Mouse (Mus musculus) heart, adult 2 months (tissue): Measurements from ENCODE around the gene Acp2. TPM values are rescaled to one million over a fixed set of nuclear protein-coding genes. Genes with fewer than 3 reads are reported as not detected.

ENCODE experiments used
- DNase-seq, 2 experiments: peaks; one replicate each; pipeline ENCODE4 v3.0.0; 2021
- H3K27ac ChIP-seq: fragments of 200-600 bp; 2 replicates; pipeline ENCODE4 v1.8.1; 2022
- H3K27me3 ChIP-seq: fragments of 200-500 bp; 2 replicates; pipeline ENCODE4 v1.6.1; 2012; ENCODE audit warnings: mild to moderate bottlenecking, low read length, inconsistent platforms, mixed read lengths; ENCODE audit not compliant: control insufficient read depth, insufficient read depth
- H3K36me3 ChIP-seq: fragments of 200-500 bp; 2 replicates; pipeline ENCODE4 v1.6.1; 2012; ENCODE audit warnings: low read length, inconsistent platforms; ENCODE audit not compliant: control insufficient read depth, insufficient read depth
- H3K4me1 ChIP-seq: fragments of 200-500 bp; 2 replicates; pipeline ENCODE4 v1.6.1; 2011; ENCODE audit warnings: low read length; ENCODE audit not compliant: control insufficient read depth, insufficient read depth
- H3K4me3 ChIP-seq: fragments of 200-600 bp; 2 replicates; pipeline ENCODE4 v1.8.1; 2022
- H3K79me2 ChIP-seq: fragments of 200-500 bp; replicated peaks from 2 replicates; pipeline ENCODE4 v1.6.1; 2012; ENCODE audit warnings: mild to moderate bottlenecking, inconsistent platforms, low read length, moderate library complexity, mixed read lengths; ENCODE audit not compliant: control insufficient read depth, insufficient read depth
- H3K9ac ChIP-seq: fragments of 200-500 bp; 2 replicates; pipeline ENCODE4 v1.6.1; 2012; ENCODE audit warnings: low read depth, mild to moderate bottlenecking, control low read depth, inconsistent platforms, low read length, mixed read lengths
- CTCF ChIP-seq: fragments of 200-600 bp; IDR thresholded peaks from 2 replicates; pipeline ENCODE4 v1.8.1; 2022; ENCODE audit warnings: antibody characterized with exemption, mild to moderate bottlenecking, moderate library complexity
- EP300 ChIP-seq: fragments of 200-500 bp; IDR thresholded peaks from 2 replicates; pipeline ENCODE4 v1.6.1; 2011; ENCODE audit warnings: low read depth, low read length, control low read depth; ENCODE audit not compliant: insufficient read depth
- POLR2A ChIP-seq: fragments of 200-500 bp; IDR thresholded peaks from 2 replicates; pipeline ENCODE4 v1.6.1; 2011; ENCODE audit warnings: mild to moderate bottlenecking, low read depth, low read length, control low read depth; ENCODE audit not compliant: insufficient read depth
- WGBS: fragments of 180-500 bp; shearing (Covaris S2); methylation state at CpG from one replicate; pipeline ENCODE4 v1.1.7; 2018; 5-methylcytosine and 5-hydroxymethylcytosine counted together
- intact Hi-C: fragments of 180-260 bp; cut with DNase I; formaldehyde crosslinking; loops from one replicate; pipeline ENCODE4 v1.15.1; 2025
- polyA plus RNA-seq: library from polyadenylated mRNA; depleted of rRNA; stranded (reverse); fragments of >200 nt; gene quantifications from 2 replicates; pipeline ENCODE4 v1.2.3, GENCODE M21; 2012
- total RNA-seq, 2 experiments: library from RNA; stranded (reverse); gene quantifications; 2 replicates each; pipeline ENCODE4 v1.2.3; 2021

Gene Acp2
- total and polyA plus RNA-seq, 3 experiments, result 15.0 to 19.9 (median 17.3) TPM

- H3K36me3 ChIP-seq, result no peaks in the 10 kb centered on the region
- peak within 1 kb of the TSS; percentile 78 for H3K4me3 ChIP-seq
- TF ChIP-seq CTCF, result no peak
- TF ChIP-seq EP300, result no peak
- no peak for TF ChIP-seq POLR2A
- no peaks in the 10 kb centered on the region for H3K79me2 ChIP-seq
- WGBS, result 53% methylated on average over 15 of the region's 15 CpGs
- peak; percentile 55 to 75 for DNase-seq
- no peaks in the 10 kb centered on the region for H3K27me3 ChIP-seq
- peak within 1 kb of the TSS; percentile 82 for H3K9ac ChIP-seq
- H3K27ac ChIP-seq, result peak within 1 kb of the TSS; percentile 75
- H3K4me1 ChIP-seq, result peaks cover 10% of the 10 kb centered on the region
- intact Hi-C loops, result no loop called here
Measured at GRCm38 (mm10) chr2:91183711-91184405, 18.8 kb upstream of the Acp2 start, which contains the start of gene Madd. TSS of gene Madd (minus strand) at chr2:91183837.

- peaks cover 10% of the 10 kb centered on the region for H3K4me1 ChIP-seq
- no peak overlapping the region for H3K4me3 ChIP-seq
- no peak for DNase-seq
- intact Hi-C loops, result no loop called here
- 56% methylated on average over 1 of the region's 1 CpGs for WGBS
- no peaks in the 10 kb centered on the region for H3K79me2 ChIP-seq
- H3K27me3 ChIP-seq, result no peaks in the 10 kb centered on the region
- no peak overlapping the region for H3K27ac ChIP-seq
- no peaks in the 10 kb centered on the region for H3K36me3 ChIP-seq
- no peak overlapping the region for H3K9ac ChIP-seq
- TF ChIP-seq EP300 (no peak), CTCF (no peak), POLR2A (no peak)
Measured at GRCm38 (mm10) chr2:91186208-91186607, 16.5 kb upstream of the Acp2 start.

- H3K79me2 ChIP-seq, result no peaks in the 10 kb centered on the region
- peaks cover 7% of the 10 kb centered on the region for H3K4me1 ChIP-seq
- intact Hi-C loops, result no loop called here
- TF ChIP-seq CTCF, result no peak
- no peak for TF ChIP-seq POLR2A
- TF ChIP-seq EP300, result no peak
- H3K4me3 ChIP-seq, result no peak overlapping the region
- H3K27me3 ChIP-seq, result no peaks in the 10 kb centered on the region
- no peak overlapping the region for H3K9ac ChIP-seq
- no peaks in the 10 kb centered on the region for H3K36me3 ChIP-seq
- DNase-seq, result no peak
- no peak overlapping the region for H3K27ac ChIP-seq
- 42% methylated on average over 4 of the region's 4 CpGs for WGBS
Measured at GRCm38 (mm10) chr2:91187431-91187830, 15.3 kb upstream of the Acp2 start.

- no peak overlapping the region for H3K9ac ChIP-seq
- 91% methylated on average over 16 of the region's 16 CpGs for WGBS
- H3K4me3 ChIP-seq, result no peak overlapping the region
- intact Hi-C loops, result no loop called here
- no peaks in the 10 kb centered on the region for H3K27me3 ChIP-seq
- H3K79me2 ChIP-seq, result no peaks in the 10 kb centered on the region
- no peak overlapping the region for H3K27ac ChIP-seq
- no peak for TF ChIP-seq CTCF
- no peak for TF ChIP-seq EP300
- no peak for TF ChIP-seq POLR2A
- no peaks in the 10 kb centered on the region for H3K36me3 ChIP-seq
- DNase-seq, result no peak
- H3K4me1 ChIP-seq, result peaks cover 4% of the 10 kb centered on the region
Measured at GRCm38 (mm10) chr2:91190501-91190900, 12.2 kb upstream of the Acp2 start.

GRCm38 (mm10) chr2:91194624-91195332, 7.9 kb upstream of the Acp2 start:
- peak overlapping the region; percentile 58 for H3K4me3 ChIP-seq
- no peaks in the 10 kb centered on the region for H3K36me3 ChIP-seq
- no peaks in the 10 kb centered on the region for H3K79me2 ChIP-seq
- H3K9ac ChIP-seq, result peak overlapping the region; percentile 71
- no peaks in the 10 kb centered on the region for H3K27me3 ChIP-seq
- peak overlapping the region; percentile 96 for H3K27ac ChIP-seq
- intact Hi-C loops, result loop anchor here (1.0 kb wide), 1 partner anchor 79 kb away; no protein-coding TSS in a partner anchor
- peak; percentile 44; the same call in 1 of the 2 replicates for TF ChIP-seq EP300
- TF ChIP-seq POLR2A, result peak; percentile 79
- TF ChIP-seq CTCF, result peak; percentile 95
- H3K4me1 ChIP-seq, result peaks cover 9% of the 10 kb centered on the region
- WGBS, result 2% methylated on average over 27 of the region's 27 CpGs
- peak; percentile 89 to 92 for DNase-seq

- Histone ChIP-seq H3K4me1 (peaks cover 9% of the 10 kb centered on the region), H3K27ac (peak overlapping the region; percentile 96), H3K4me3 (no peak overlapping the region), H3K79me2 (no peaks in the 10 kb centered on the region), H3K36me3 (no peaks in the 10 kb centered on the region), H3K27me3 (no peaks in the 10 kb centered on the region), H3K9ac (no peak overlapping the region)
- peak; percentile 57 to 71 for DNase-seq
- 48% methylated on average over 3 of the region's 3 CpGs for WGBS
- intact Hi-C loops, result no loop called here
- TF ChIP-seq CTCF (no peak), POLR2A (no peak; the same call in 1 of the 2 replicates), EP300 (0 out of 2 replicates have a peak, but pooled peaks have one; percentile 21)
Measured at GRCm38 (mm10) chr2:91196577-91197001, 6.1 kb upstream of the Acp2 start.
